Mouse (Mus musculus): ENCODE measurements around the gene Tdp2. TPM values are rescaled to one million over a fixed set of nuclear protein-coding genes. Genes with fewer than 3 reads are reported as not detected.
A peak's percentile ranks its signal among the peaks of the same experiment; 100 is the strongest.

Gene Tdp2
- polyA plus RNA-seq, 1 experiment from 2014 or later: 31.4 TPM

DNA sequence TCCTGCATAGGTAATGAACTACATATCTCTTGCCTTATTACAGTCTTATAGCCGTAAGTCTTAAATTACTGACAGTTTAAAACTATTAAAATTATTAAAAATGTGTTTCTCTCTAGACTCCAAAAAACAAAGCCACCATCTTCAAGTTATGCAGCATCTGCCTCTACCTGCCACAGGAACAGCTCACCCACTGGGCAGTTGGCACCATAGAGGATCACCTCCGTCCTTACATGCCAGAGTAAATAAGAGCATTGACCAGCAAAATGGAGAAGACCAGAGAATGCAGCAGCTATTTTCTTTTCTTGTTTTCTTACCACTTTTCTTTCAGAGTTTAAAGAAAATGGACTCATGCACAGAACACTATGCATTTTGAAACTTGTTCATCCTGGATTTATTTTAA is 19.0 kb upstream of the Tdp2 start:
- ATAC-seq (ENCODE audit: insufficient number of reproducible peaks, insufficient read depth, low FRiP score, low read depth): no peak
- peaks cover 90% of the 10 kb centered on the region for H3K36me3 ChIP-seq (ENCODE audit: control insufficient read depth, insufficient read depth, low read length)
- H3K4me2 ChIP-seq (ENCODE audit: low read length): no peak overlapping the region
- H3K27ac ChIP-seq (replicated peaks in 1 of 2; ENCODE audit: control insufficient read depth in 1 of 2, insufficient read depth in 1 of 2, low read depth in 2 of 2, low read length in 2 of 2): no peak overlapping the region
- no peaks in the 10 kb centered on the region for H3K9me3 ChIP-seq (ENCODE audit: control insufficient read depth, low read length)
- 0 out of 4 replicates have a peak, but pooled peaks cover 0 to 3% of the 10 kb centered on the region in 2 experiments for H3K4me1 ChIP-seq (ENCODE audit: control insufficient read depth in 2 of 2, insufficient read depth in 2 of 2, low read length in 2 of 2)
- no peak overlapping the region for H3K9ac ChIP-seq (ENCODE audit: low read length)
- no peak overlapping the region for H3K4me3 ChIP-seq (ENCODE audit: control insufficient read depth in 1 of 2, insufficient read depth in 1 of 2, low read depth in 1 of 2, low read length in 2 of 2)
- H3K27me3 ChIP-seq (ENCODE audit: control insufficient read depth, insufficient read depth, low read length): no peaks in the 10 kb centered on the region
- 92% methylated on average over 2 of the region's 2 CpGs for WGBS

DNA sequence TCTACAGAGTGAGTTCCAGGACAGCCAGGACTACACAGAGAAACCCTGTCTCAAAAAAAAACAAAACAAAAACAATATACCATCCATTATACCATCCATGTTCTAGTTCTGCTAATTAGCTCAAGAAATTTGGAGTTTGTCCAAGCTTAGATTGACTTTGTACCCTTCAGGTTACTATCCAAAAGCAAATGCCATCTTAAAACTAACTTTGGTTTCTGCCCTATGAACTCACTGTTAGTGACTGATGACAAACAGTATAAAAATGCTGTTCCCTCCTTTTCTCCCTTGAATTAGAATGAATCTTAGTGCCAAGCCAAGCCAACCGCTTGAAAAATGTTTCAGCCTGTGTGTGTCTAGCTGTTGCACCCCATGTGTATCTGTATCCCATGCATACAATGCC is 16.9 kb upstream of the Tdp2 start:
- Histone ChIP-seq H3K4me2 (ENCODE audit: low read length) (no peak overlapping the region), H3K4me3 (ENCODE audit: control insufficient read depth in 1 of 2, insufficient read depth in 1 of 2, low read depth in 1 of 2, low read length in 2 of 2) (no peak overlapping the region), H3K27me3 (ENCODE audit: control insufficient read depth, insufficient read depth, low read length) (no peaks in the 10 kb centered on the region), H3K36me3 (ENCODE audit: control insufficient read depth, insufficient read depth, low read length) (peaks cover 89% of the 10 kb centered on the region), H3K9me3 (ENCODE audit: control insufficient read depth, low read length) (no peaks in the 10 kb centered on the region), H3K9ac (ENCODE audit: low read length) (no peak overlapping the region), H3K27ac (replicated peaks in 1 of 2; ENCODE audit: control insufficient read depth in 1 of 2, insufficient read depth in 1 of 2, low read depth in 2 of 2, low read length in 2 of 2) (no peak overlapping the region), H3K4me1 (ENCODE audit: control insufficient read depth in 2 of 2, insufficient read depth in 2 of 2, low read length in 2 of 2) (0 out of 4 replicates have a peak, but pooled peaks cover 0 to 3% of the 10 kb centered on the region in 2 experiments)
- 87% methylated on average over 1 of the region's 1 CpGs for WGBS
- no peak for ATAC-seq (ENCODE audit: insufficient number of reproducible peaks, insufficient read depth, low FRiP score, low read depth)

DNA sequence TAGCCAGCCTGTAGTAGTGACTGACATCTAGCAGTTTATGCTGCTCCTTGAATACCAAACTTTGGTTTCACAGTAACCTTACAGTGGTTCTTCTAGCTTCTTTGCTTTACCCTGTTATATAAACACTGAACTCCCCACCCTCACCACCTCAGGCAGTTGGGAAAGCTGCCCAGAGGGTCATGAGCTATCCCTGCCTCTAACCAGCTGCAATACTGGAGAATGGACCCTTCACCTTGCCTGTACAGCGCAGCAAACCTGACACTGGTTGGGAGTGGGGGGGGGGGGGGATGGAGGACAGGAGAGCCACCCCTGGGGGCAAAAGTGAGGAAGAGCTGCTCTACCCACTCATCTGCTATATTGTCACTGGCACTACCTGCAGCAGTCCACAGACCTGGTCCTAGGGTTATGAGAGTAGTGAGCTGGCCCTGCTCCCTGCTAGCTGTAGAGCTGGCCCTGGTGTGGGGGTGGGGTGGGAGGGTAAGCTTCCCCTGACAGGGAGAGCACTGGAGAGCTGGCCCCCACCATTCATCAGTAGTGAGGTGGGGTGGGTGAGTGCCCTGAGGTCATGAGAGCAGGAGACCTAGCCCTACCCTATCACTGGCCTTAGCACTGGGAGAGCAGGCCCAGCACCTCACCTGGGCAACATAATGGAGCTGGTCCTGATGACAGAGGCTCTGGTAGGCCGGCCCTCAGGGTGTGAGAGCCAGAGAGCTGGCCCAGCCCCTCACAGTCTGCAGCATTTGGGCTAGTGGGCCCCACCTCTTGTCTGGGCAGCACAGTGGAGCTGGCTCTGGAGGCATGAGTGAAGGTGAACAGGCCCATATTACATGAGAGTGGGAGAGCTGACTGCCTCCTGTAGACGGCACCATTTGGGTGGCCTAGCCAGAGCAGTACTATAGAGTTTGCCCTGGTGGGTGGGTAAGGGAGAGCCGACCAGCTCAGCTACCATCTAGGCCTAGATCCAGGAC is 15.1 kb upstream of the Tdp2 start:
- Histone ChIP-seq H3K4me3 (ENCODE audit: control insufficient read depth in 1 of 2, insufficient read depth in 1 of 2, low read depth in 1 of 2, low read length in 2 of 2) (no peak overlapping the region), H3K9me3 (ENCODE audit: control insufficient read depth, low read length) (no peaks in the 10 kb centered on the region), H3K27ac (replicated peaks in 1 of 2; ENCODE audit: control insufficient read depth in 1 of 2, insufficient read depth in 1 of 2, low read depth in 2 of 2, low read length in 2 of 2) (0 out of 4 replicates have a peak overlapping the region, but pooled peaks of 1 of the 2 experiments have one; percentile 19), H3K36me3 (ENCODE audit: control insufficient read depth, insufficient read depth, low read length) (peaks cover 85% of the 10 kb centered on the region), H3K9ac (ENCODE audit: low read length) (no peak overlapping the region), H3K4me2 (ENCODE audit: low read length) (no peak overlapping the region), H3K4me1 (ENCODE audit: control insufficient read depth in 2 of 2, insufficient read depth in 2 of 2, low read length in 2 of 2) (0 out of 4 replicates have a peak, but pooled peaks cover 0 to 3% of the 10 kb centered on the region in 2 experiments), H3K27me3 (ENCODE audit: control insufficient read depth, insufficient read depth, low read length) (no peaks in the 10 kb centered on the region)
- ATAC-seq (ENCODE audit: insufficient number of reproducible peaks, insufficient read depth, low FRiP score, low read depth): peak; percentile 62
- WGBS: 57% methylated on average over 4 of the region's 4 CpGs

DNA sequence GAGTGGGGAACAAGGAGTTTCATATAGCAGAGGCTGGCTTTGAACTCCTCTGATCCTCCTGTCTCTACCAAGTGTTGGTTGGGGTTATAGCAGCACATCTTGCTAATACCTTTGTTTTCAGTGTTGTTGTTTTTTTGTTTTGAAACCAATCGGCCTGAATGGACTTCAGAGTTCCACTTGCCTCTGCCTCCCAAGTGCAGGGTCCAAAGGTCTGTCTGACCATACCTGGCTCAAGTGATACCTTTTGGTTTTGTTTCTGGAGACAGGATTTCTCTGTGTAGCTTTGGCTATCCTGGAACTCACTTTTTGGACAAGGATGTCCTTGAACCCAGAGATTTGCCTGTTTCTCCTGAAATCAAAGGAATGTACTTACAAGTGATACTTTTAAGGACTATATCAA is 11.5 kb upstream of the Tdp2 start:
- Histone ChIP-seq H3K36me3 (ENCODE audit: control insufficient read depth, insufficient read depth, low read length) (peaks cover 57% of the 10 kb centered on the region), H3K27ac (replicated peaks in 1 of 2; ENCODE audit: control insufficient read depth in 1 of 2, insufficient read depth in 1 of 2, low read depth in 2 of 2, low read length in 2 of 2) (no peak overlapping the region), H3K4me2 (ENCODE audit: low read length) (no peak overlapping the region), H3K27me3 (ENCODE audit: control insufficient read depth, insufficient read depth, low read length) (no peaks in the 10 kb centered on the region), H3K4me1 (ENCODE audit: control insufficient read depth in 2 of 2, insufficient read depth in 2 of 2, low read length in 2 of 2) (peaks cover 3 to 6% of the 10 kb centered on the region in 2 experiments; a peak in 3 of 4 replicates), H3K4me3 (ENCODE audit: control insufficient read depth in 1 of 2, insufficient read depth in 1 of 2, low read depth in 1 of 2, low read length in 2 of 2) (no peak overlapping the region), H3K9me3 (ENCODE audit: control insufficient read depth, low read length) (no peaks in the 10 kb centered on the region), H3K9ac (ENCODE audit: low read length) (no peak overlapping the region)
- ATAC-seq (ENCODE audit: insufficient number of reproducible peaks, insufficient read depth, low FRiP score, low read depth): no peak
- 97% methylated on average over 1 of the region's 1 CpGs for WGBS

DNA sequence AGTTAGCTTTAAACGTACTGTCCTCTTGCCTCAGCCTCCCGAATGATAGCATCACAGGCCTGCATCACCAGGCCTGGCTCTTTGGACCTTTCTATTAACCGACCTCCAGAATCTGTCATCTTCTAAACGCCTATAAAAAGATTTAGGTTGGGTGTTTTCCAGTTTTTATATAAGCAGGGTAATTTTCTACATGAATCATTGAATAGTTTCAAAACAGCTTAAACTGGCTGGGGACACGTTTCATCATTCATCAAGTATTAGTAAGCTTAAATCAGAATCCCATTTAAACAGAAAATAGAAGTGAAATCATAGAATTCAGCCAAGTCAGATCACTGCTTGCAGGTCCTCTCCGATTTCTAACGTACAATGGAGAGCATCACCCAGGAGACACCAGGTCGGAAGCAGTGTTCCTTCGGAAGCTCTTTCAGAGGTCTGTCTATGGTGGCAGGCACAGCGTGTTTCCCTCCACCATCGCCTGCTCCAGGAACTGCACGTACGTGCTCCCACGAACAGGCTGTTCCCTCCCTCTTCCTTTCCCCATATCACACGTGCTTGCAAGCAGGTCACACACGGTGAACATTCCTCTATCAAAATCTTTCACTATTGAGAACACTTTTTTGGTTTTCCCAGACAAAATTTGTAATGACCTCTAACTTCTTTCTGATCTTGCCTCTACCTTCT is 8.7 kb upstream of the Tdp2 start:
- Histone ChIP-seq H3K4me2 (ENCODE audit: low read length) (no peak overlapping the region), H3K27ac (replicated peaks in 1 of 2; ENCODE audit: control insufficient read depth in 1 of 2, insufficient read depth in 1 of 2, low read depth in 2 of 2, low read length in 2 of 2) (no peak overlapping the region), H3K9me3 (ENCODE audit: control insufficient read depth, low read length) (no peaks in the 10 kb centered on the region), H3K9ac (ENCODE audit: low read length) (no peak overlapping the region), H3K4me3 (ENCODE audit: control insufficient read depth in 1 of 2, insufficient read depth in 1 of 2, low read depth in 1 of 2, low read length in 2 of 2) (no peak overlapping the region), H3K4me1 (ENCODE audit: control insufficient read depth in 2 of 2, insufficient read depth in 2 of 2, low read length in 2 of 2) (peaks cover 18 to 26% of the 10 kb centered on the region in 2 experiments), H3K27me3 (ENCODE audit: control insufficient read depth, insufficient read depth, low read length) (no peaks in the 10 kb centered on the region), H3K36me3 (ENCODE audit: control insufficient read depth, insufficient read depth, low read length) (peaks cover 35% of the 10 kb centered on the region)
- ATAC-seq (ENCODE audit: insufficient number of reproducible peaks, insufficient read depth, low FRiP score, low read depth): no peak
- WGBS: 83% methylated on average over 16 of the region's 16 CpGs

DNA sequence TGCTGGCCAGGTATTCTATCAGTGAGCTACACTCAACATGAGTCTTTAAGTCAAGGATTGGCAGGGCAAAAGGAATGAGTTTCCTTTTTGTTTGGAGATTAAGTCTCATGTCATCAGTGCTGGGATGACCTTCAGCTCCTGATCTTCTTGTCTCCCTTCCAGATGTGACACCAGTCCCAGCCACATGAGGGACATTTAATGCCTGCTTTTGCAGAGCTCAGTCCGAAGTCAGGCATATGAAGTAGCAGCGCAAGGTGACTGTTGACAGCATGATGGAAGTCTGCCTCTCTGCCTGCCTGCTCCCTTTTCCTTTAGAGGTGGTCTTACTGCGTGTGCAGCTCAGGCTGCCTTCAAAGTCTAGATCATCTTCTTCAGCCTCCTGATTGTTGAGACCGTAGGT is 6.8 kb upstream of the Tdp2 start:
- no peak overlapping the region for H3K4me3 ChIP-seq (ENCODE audit: control insufficient read depth in 1 of 2, insufficient read depth in 1 of 2, low read depth in 1 of 2, low read length in 2 of 2)
- H3K36me3 ChIP-seq (ENCODE audit: control insufficient read depth, insufficient read depth, low read length): peaks cover 18% of the 10 kb centered on the region
- ATAC-seq (ENCODE audit: insufficient number of reproducible peaks, insufficient read depth, low FRiP score, low read depth): no peak
- no peaks in the 10 kb centered on the region for H3K27me3 ChIP-seq (ENCODE audit: control insufficient read depth, insufficient read depth, low read length)
- H3K4me2 ChIP-seq (ENCODE audit: low read length): no peak overlapping the region
- no peaks in the 10 kb centered on the region for H3K9me3 ChIP-seq (ENCODE audit: control insufficient read depth, low read length)
- H3K27ac ChIP-seq (replicated peaks in 1 of 2; ENCODE audit: control insufficient read depth in 1 of 2, insufficient read depth in 1 of 2, low read depth in 2 of 2, low read length in 2 of 2): peak overlapping the region in 1 of 2 experiments; percentile 35; a peak in 2 of 4 replicates
- WGBS: 51% methylated on average over 4 of the region's 4 CpGs
- H3K4me1 ChIP-seq (ENCODE audit: control insufficient read depth in 2 of 2, insufficient read depth in 2 of 2, low read length in 2 of 2): peaks cover 18 to 26% of the 10 kb centered on the region in 2 experiments
- no peak overlapping the region for H3K9ac ChIP-seq (ENCODE audit: low read length)

DNA sequence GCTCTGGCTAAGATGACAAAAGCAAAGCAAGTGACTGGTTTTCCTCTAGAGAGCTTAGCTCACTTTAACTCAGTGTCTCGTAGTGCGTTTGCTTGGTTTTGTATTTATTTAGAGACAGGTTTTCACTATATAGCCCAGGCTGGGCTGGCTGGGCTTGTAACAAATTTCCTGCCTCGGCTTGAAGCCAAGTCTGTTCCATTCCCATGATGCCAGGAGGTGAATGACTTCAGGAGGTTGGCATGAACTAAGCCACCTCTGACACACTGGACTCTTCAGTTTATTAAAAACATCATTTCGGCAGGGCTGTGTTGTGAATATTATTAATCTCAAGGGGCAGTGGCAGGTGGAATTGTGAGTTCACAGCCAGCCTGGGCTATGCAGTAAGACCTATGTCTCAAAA is 5.9 kb upstream of the Tdp2 start:
- no peak overlapping the region for H3K4me3 ChIP-seq (ENCODE audit: control insufficient read depth in 1 of 2, insufficient read depth in 1 of 2, low read depth in 1 of 2, low read length in 2 of 2)
- WGBS: 57% methylated on average over 4 of the region's 4 CpGs
- H3K27ac ChIP-seq (replicated peaks in 1 of 2; ENCODE audit: control insufficient read depth in 1 of 2, insufficient read depth in 1 of 2, low read depth in 2 of 2, low read length in 2 of 2): peak overlapping the region; percentile 39 to 66
- H3K36me3 ChIP-seq (ENCODE audit: control insufficient read depth, insufficient read depth, low read length): peaks cover 8% of the 10 kb centered on the region
- peaks cover 18 to 31% of the 10 kb centered on the region in 2 experiments for H3K4me1 ChIP-seq (ENCODE audit: control insufficient read depth in 2 of 2, insufficient read depth in 2 of 2, low read length in 2 of 2)
- H3K9ac ChIP-seq (ENCODE audit: low read length): peak overlapping the region; percentile 18; the same call in 1 of the 2 replicates
- no peaks in the 10 kb centered on the region for H3K27me3 ChIP-seq (ENCODE audit: control insufficient read depth, insufficient read depth, low read length)
- ATAC-seq (ENCODE audit: insufficient number of reproducible peaks, insufficient read depth, low FRiP score, low read depth): no peak
- peak overlapping the region; percentile 25 for H3K4me2 ChIP-seq (ENCODE audit: low read length)
- H3K9me3 ChIP-seq (ENCODE audit: control insufficient read depth, low read length): no peaks in the 10 kb centered on the region

All from heart, embryonic 14.5 days (tissue).